Mouse (Mus musculus): ENCODE measurements at regions not wholly inside any gene's neighbourhood (a gene's known extent, or its start where the extent isn't known, plus 50 kb on each side); places are given as distances from the start of the nearest gene placed in this dataset.

GRCm38 (mm10) chr16:87295727-87296126, 58.3 kb upstream of the N6amt1 start:
- H3K4me1 ChIP-seq (ENCODE audit: control insufficient read depth, insufficient read depth, low read length), result no peaks in the 10 kb centered on the region
- no peak overlapping the region for H3K27ac ChIP-seq (ENCODE audit: low read length)
- no peak overlapping the region for H3K9ac ChIP-seq (replicated peaks; ENCODE audit: low read depth, low read length)
- H3K9me3 ChIP-seq (ENCODE audit: control insufficient read depth, low read depth, low read length), result no peaks in the 10 kb centered on the region
- no peak overlapping the region for H3K4me2 ChIP-seq (replicated peaks; ENCODE audit: low read depth, low read length)
- WGBS, result 74% methylated on average over 5 of the region's 5 CpGs
- no peaks in the 10 kb centered on the region for H3K27me3 ChIP-seq (ENCODE audit: control insufficient read depth, insufficient read depth, low read length)
- no peaks in the 10 kb centered on the region for H3K36me3 ChIP-seq (ENCODE audit: control insufficient read depth, insufficient read depth, low read length)
- no peak overlapping the region for H3K4me3 ChIP-seq (ENCODE audit: low read depth, low read length)
- no peak for ATAC-seq (ENCODE audit: insufficient number of reproducible peaks, insufficient read depth, low FRiP score, low read depth)

- H3K36me3 ChIP-seq (ENCODE audit: control insufficient read depth, insufficient read depth, low read length), result no peaks in the 10 kb centered on the region
- H3K4me2 ChIP-seq (replicated peaks; ENCODE audit: low read depth, low read length), result no peak overlapping the region
- no peak overlapping the region for H3K27ac ChIP-seq (ENCODE audit: low read length)
- H3K4me1 ChIP-seq (ENCODE audit: control insufficient read depth, insufficient read depth, low read length), result no peaks in the 10 kb centered on the region
- H3K9me3 ChIP-seq (ENCODE audit: control insufficient read depth, low read depth, low read length), result no peaks in the 10 kb centered on the region
- H3K9ac ChIP-seq (replicated peaks; ENCODE audit: low read depth, low read length), result no peak overlapping the region
- H3K27me3 ChIP-seq (ENCODE audit: control insufficient read depth, insufficient read depth, low read length), result no peaks in the 10 kb centered on the region
- no peak for ATAC-seq (ENCODE audit: insufficient number of reproducible peaks, insufficient read depth, low FRiP score, low read depth)
- H3K4me3 ChIP-seq (ENCODE audit: low read depth, low read length), result no peak overlapping the region
- 78% methylated on average over 1 of the region's 1 CpGs for WGBS
Observed at GRCm38 (mm10) chr16:87292826-87293225, 61.2 kb upstream of the N6amt1 start.

- no peak overlapping the region for H3K4me2 ChIP-seq (replicated peaks; ENCODE audit: low read depth, low read length)
- 70% methylated on average over 2 of the region's 2 CpGs for WGBS
- no peaks in the 10 kb centered on the region for H3K27me3 ChIP-seq (ENCODE audit: control insufficient read depth, insufficient read depth, low read length)
- no peaks in the 10 kb centered on the region for H3K4me1 ChIP-seq (ENCODE audit: control insufficient read depth, insufficient read depth, low read length)
- no peak for ATAC-seq (ENCODE audit: insufficient number of reproducible peaks, insufficient read depth, low FRiP score, low read depth)
- H3K9ac ChIP-seq (replicated peaks; ENCODE audit: low read depth, low read length), result no peak overlapping the region
- no peaks in the 10 kb centered on the region for H3K36me3 ChIP-seq (ENCODE audit: control insufficient read depth, insufficient read depth, low read length)
- H3K9me3 ChIP-seq (ENCODE audit: control insufficient read depth, low read depth, low read length), result no peaks in the 10 kb centered on the region
- no peak overlapping the region for H3K4me3 ChIP-seq (ENCODE audit: low read depth, low read length)
- no peak overlapping the region for H3K27ac ChIP-seq (ENCODE audit: low read length)
Observed at GRCm38 (mm10) chr16:87291716-87292115, 62.3 kb upstream of the N6amt1 start.

DNA sequence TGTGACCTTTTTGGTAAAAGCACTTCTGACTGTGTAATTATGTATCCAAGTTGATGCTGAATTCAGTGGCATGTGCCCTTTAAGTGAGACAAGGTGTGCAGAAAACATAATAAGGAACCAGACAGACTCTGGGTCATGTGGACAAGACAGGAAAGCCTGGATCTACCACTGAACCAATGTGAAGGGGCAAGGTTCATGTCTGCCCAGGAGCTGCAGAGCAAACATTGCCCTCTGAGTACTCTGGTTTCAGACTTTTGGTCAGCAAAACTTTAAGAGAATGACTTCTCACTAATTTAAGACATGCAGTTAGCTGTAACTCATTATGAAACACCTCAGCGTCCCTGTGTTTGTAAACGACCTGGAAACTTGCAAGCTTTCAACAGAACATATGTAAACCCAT, 68.3 kb upstream of the N6amt1 start:
- Histone ChIP-seq H3K27me3 (ENCODE audit: control insufficient read depth, insufficient read depth, low read length) (no peaks in the 10 kb centered on the region), H3K36me3 (ENCODE audit: control insufficient read depth, insufficient read depth, low read length) (no peaks in the 10 kb centered on the region), H3K4me3 (ENCODE audit: low read depth, low read length) (no peak overlapping the region), H3K9me3 (ENCODE audit: control insufficient read depth, low read depth, low read length) (no peaks in the 10 kb centered on the region), H3K4me2 (replicated peaks; ENCODE audit: low read depth, low read length) (no peak overlapping the region), H3K4me1 (ENCODE audit: control insufficient read depth, insufficient read depth, low read length) (no peaks in the 10 kb centered on the region), H3K9ac (replicated peaks; ENCODE audit: low read depth, low read length) (no peak overlapping the region), H3K27ac (ENCODE audit: low read length) (no peak overlapping the region)
- 80% methylated on average over 2 of the region's 2 CpGs for WGBS
- ATAC-seq (ENCODE audit: insufficient number of reproducible peaks, insufficient read depth, low FRiP score, low read depth), result no peak

GRCm38 (mm10) chr16:87284835-87285510, 69.0 kb upstream of the N6amt1 start:
- Histone ChIP-seq H3K4me1 (ENCODE audit: control insufficient read depth, insufficient read depth, low read length) (no peaks in the 10 kb centered on the region), H3K4me3 (ENCODE audit: low read depth, low read length) (no peak overlapping the region), H3K36me3 (ENCODE audit: control insufficient read depth, insufficient read depth, low read length) (no peaks in the 10 kb centered on the region), H3K9ac (replicated peaks; ENCODE audit: low read depth, low read length) (no peak overlapping the region), H3K27ac (ENCODE audit: low read length) (no peak overlapping the region), H3K27me3 (ENCODE audit: control insufficient read depth, insufficient read depth, low read length) (no peaks in the 10 kb centered on the region), H3K4me2 (replicated peaks; ENCODE audit: low read depth, low read length) (no peak overlapping the region), H3K9me3 (ENCODE audit: control insufficient read depth, low read depth, low read length) (no peaks in the 10 kb centered on the region)
- no peak for ATAC-seq (ENCODE audit: insufficient number of reproducible peaks, insufficient read depth, low FRiP score, low read depth)
- 63% methylated on average over 7 of the region's 7 CpGs for WGBS

DNA sequence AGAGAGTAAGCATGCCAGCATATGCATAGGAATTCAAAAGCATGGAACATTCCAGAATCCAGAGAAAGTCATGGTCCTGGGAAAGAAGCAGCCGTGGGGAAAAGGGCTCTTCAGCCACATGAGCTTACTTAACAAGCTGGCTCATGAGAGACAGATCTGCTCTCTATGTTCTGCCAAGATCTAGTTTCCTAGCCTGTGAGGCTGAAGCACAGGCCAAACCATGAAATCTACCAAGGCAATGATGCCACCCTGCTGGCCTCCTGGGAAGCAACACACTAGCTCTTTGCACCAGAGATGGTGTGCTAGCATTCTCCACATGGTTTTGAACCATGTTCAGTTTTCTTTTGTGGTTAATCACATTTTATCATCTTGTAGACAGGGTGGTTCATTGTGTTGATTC, 75.5 kb upstream of the N6amt1 start:
- 82% methylated on average over 1 of the region's 1 CpGs for WGBS
- no peak overlapping the region for H3K27ac ChIP-seq (ENCODE audit: low read length)
- no peak for ATAC-seq (ENCODE audit: insufficient number of reproducible peaks, insufficient read depth, low FRiP score, low read depth)

GRCm38 (mm10) chr16:87272363-87272762, 81.6 kb upstream of the N6amt1 start:
- no peaks in the 10 kb centered on the region for H3K27me3 ChIP-seq (ENCODE audit: control insufficient read depth, insufficient read depth, low read length)
- no peaks in the 10 kb centered on the region for H3K9me3 ChIP-seq (ENCODE audit: control insufficient read depth, low read depth, low read length)
- no peak overlapping the region for H3K9ac ChIP-seq (replicated peaks; ENCODE audit: low read depth, low read length)
- no peak overlapping the region for H3K27ac ChIP-seq (ENCODE audit: low read length)
- 79% methylated on average over 5 of the region's 5 CpGs for WGBS
- H3K4me2 ChIP-seq (replicated peaks; ENCODE audit: low read depth, low read length), result no peak overlapping the region
- H3K4me1 ChIP-seq (ENCODE audit: control insufficient read depth, insufficient read depth, low read length), result no peaks in the 10 kb centered on the region
- ATAC-seq (ENCODE audit: insufficient number of reproducible peaks, insufficient read depth, low FRiP score, low read depth), result no peak
- no peak overlapping the region for H3K4me3 ChIP-seq (ENCODE audit: low read depth, low read length)
- H3K36me3 ChIP-seq (ENCODE audit: control insufficient read depth, insufficient read depth, low read length), result no peaks in the 10 kb centered on the region

More for the DNA sequence above, 75.5 kb upstream of the N6amt1 start:
- Histone ChIP-seq H3K36me3 (ENCODE audit: control insufficient read depth, insufficient read depth, low read length) (no peaks in the 10 kb centered on the region), H3K4me3 (ENCODE audit: low read depth, low read length) (no peak overlapping the region), H3K9ac (replicated peaks; ENCODE audit: low read depth, low read length) (no peak overlapping the region), H3K4me2 (replicated peaks; ENCODE audit: low read depth, low read length) (no peak overlapping the region), H3K9me3 (ENCODE audit: control insufficient read depth, low read depth, low read length) (no peaks in the 10 kb centered on the region), H3K27me3 (ENCODE audit: control insufficient read depth, insufficient read depth, low read length) (no peaks in the 10 kb centered on the region), H3K4me1 (ENCODE audit: control insufficient read depth, insufficient read depth, low read length) (no peaks in the 10 kb centered on the region)

DNA sequence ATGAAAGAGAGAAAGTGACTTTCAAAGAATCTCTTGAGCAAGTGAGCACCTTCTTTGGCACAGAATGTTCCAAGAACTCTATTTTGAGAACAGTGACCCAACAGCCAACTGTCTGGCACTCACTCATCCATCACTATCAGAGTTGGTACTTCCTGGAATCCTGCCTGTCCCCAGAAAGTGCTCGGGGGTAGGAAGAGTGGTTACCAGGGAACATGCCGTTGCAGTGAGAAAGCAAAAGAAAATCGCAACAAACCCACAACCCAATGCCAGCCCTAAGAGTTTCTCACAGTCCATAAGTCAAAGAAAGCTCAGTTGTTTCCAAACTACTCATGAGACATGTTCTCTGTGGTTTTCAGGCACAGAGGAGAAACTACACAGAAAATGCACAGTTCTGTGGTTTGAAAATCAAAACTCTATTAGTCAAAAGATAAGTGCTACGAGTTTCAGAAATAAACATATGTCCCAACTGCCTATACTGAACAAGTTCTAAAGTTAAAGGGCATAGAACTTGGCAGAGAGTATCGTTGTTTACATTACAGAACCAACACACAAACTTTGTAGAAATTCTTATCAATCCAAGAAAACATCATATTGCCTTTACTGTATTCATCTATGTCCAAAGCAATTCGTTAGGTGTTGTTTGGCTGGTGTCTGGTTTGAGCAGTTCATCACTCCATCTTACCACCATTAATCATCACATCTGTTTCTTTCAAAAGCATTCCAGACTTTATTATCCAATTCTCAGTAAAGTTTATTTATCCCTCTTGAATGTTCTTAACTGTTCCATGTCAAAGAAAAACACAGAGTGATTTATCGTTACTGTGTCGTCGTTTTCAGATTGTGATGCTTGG, 85.8 kb upstream of the N6amt1 start:
- Histone ChIP-seq H3K27me3 (ENCODE audit: control insufficient read depth, insufficient read depth, low read length) (no peaks in the 10 kb centered on the region), H3K9me3 (ENCODE audit: control insufficient read depth, low read depth, low read length) (no peaks in the 10 kb centered on the region), H3K4me2 (replicated peaks; ENCODE audit: low read depth, low read length) (no peak overlapping the region), H3K4me3 (ENCODE audit: low read depth, low read length) (no peak overlapping the region), H3K4me1 (ENCODE audit: control insufficient read depth, insufficient read depth, low read length) (no peaks in the 10 kb centered on the region; the same call in 1 of the 2 replicates), H3K27ac (ENCODE audit: low read length) (no peak overlapping the region), H3K36me3 (ENCODE audit: control insufficient read depth, insufficient read depth, low read length) (no peaks in the 10 kb centered on the region), H3K9ac (replicated peaks; ENCODE audit: low read depth, low read length) (no peak overlapping the region)
- ATAC-seq (ENCODE audit: insufficient number of reproducible peaks, insufficient read depth, low FRiP score, low read depth), result no peak
- 69% methylated on average over 9 of the region's 9 CpGs for WGBS
